In the genomic region with DNA sequence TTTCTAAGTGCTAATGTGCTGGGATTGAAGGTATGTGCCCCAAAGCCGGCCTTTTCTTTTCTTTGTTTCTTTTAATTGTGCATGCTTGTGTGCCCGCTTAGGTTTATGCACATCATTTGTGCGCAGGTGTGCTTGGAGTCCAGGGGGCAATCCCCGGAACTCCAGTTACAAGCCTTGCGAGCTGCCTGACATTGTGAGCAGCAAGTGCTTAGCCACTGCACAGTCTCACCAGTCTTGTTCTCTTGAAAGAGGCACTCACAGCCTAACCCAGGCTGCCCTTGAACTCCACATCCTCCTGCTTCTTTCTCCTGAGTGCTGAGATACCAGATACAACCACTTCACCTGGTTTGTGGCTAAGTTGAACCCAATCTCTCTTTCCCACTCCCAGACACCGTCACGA, we compare ENCODE assay signal across 28 mouse cellular contexts. TPM values are rescaled to one million over a fixed set of nuclear protein-coding genes. Genes with fewer than 3 reads are reported as not detected.
DNase-seq lines count a peak whose midpoint lies in the region; ATAC-seq and TF ChIP-seq lines count a peak whose summit lies in the region.
"Had no signal": no experiment of that assay in that cellular context is flagged by ENCODE, and none has a peak within 500 bp of the region (broad histone marks: within the 10 kb centered on the region; RNA-seq: fewer than 3 reads in every experiment).

No protein-coding gene starts in this region.

- 75% methylated on average over 7 of the region's 7 CpGs for WGBS in liver, embryonic 16.5 days (ENCODE audit: insufficient replicate concordance)
- 79% methylated on average over 7 of the region's 7 CpGs for whole genome bisulfite sequencing in liver, embryonic 11.5 days

- H3K4me3 ChIP-seq in liver, embryonic 16.5 days (ENCODE audit: low read depth, low read length), result no peak overlapping the region
- no peak overlapping the region for H3K4me3 ChIP-seq in liver, embryonic 11.5 days (ENCODE audit: low read depth, low read length)
- 0 out of 2 replicates have a peak overlapping the region, but pooled peaks have one; percentile 10 for H3K4me3 ChIP-seq in E14TG2a.4 (replicated peaks; ENCODE audit: low read length)
- H3K4me3 ChIP-seq: embryonic facial prominence, embryonic 10.5 days; forebrain, embryonic 15.5 days; hindbrain, embryonic 10.5 days; intestine, embryonic 15.5 days; limb, embryonic 15.5 days; midbrain, embryonic 15.5 days; neural tube, embryonic 13.5 days had no signal

- TF ChIP-seq CTCF in E14TG2a.4 (conservative IDR thresholded peaks at IDR 0.05; ENCODE audit: low read length), result no peak

- no peaks in the 10 kb centered on the region for H3K27me3 ChIP-seq in liver, embryonic 16.5 days (ENCODE audit: control insufficient read depth, insufficient read depth, low read depth, low read length)
- H3K27me3 ChIP-seq in liver, embryonic 11.5 days (replicated peaks; ENCODE audit: control insufficient read depth, insufficient read depth, low read length), result no peaks in the 10 kb centered on the region
- no peaks in the 10 kb centered on the region for H3K27me3 ChIP-seq in E14TG2a.4 (ENCODE audit: insufficient read depth, low read length)
- H3K27me3 ChIP-seq: forebrain, embryonic 15.5 days; intestine, embryonic 15.5 days; limb, embryonic 15.5 days had no signal

- H3K9ac ChIP-seq in liver, embryonic 16.5 days (ENCODE audit: low read depth, low read length), result no peak overlapping the region
- H3K9ac ChIP-seq in liver, embryonic 11.5 days (ENCODE audit: low read depth, low read length), result no peak overlapping the region
- H3K9ac ChIP-seq: forebrain, embryonic 15.5 days; intestine, embryonic 15.5 days; limb, embryonic 15.5 days; midbrain, embryonic 15.5 days; neural tube, embryonic 13.5 days had no signal

- no peak overlapping the region for H3K4me2 ChIP-seq in liver, embryonic 16.5 days (ENCODE audit: low read depth, low read length)
- H3K4me2 ChIP-seq in liver, embryonic 11.5 days, result no peak overlapping the region
- H3K4me2 ChIP-seq: forebrain, embryonic 15.5 days; intestine, embryonic 15.5 days; limb, embryonic 15.5 days; midbrain, embryonic 15.5 days; neural tube, embryonic 13.5 days had no signal

- peaks cover 32% of the 10 kb centered on the region for H3K4me1 ChIP-seq in liver, embryonic 16.5 days (ENCODE audit: control insufficient read depth, low read depth, low read length)
- H3K4me1 ChIP-seq in liver, embryonic 11.5 days (replicated peaks; ENCODE audit: control insufficient read depth, insufficient read depth, low read length), result peaks cover 18% of the 10 kb centered on the region
- peaks cover 74% of the 10 kb centered on the region for H3K4me1 ChIP-seq in E14TG2a.4 (replicated peaks; ENCODE audit: low read depth, low read length)
- H3K4me1 ChIP-seq: embryonic facial prominence, embryonic 10.5 days; forebrain, embryonic 15.5 days; hindbrain, embryonic 10.5 days; limb, embryonic 15.5 days; midbrain, embryonic 15.5 days; neural tube, embryonic 13.5 days had no signal

- no peak for ATAC-seq in liver, embryonic 16.5 days (ENCODE audit: low read depth)
- ATAC-seq in liver, embryonic 11.5 days (replicated peaks; ENCODE audit: low FRiP score), result no peak
- ATAC-seq: forebrain, embryonic 15.5 days; hindbrain, embryonic 16.5 days; midbrain, embryonic 15.5 days had no signal

- no peaks in the 10 kb centered on the region for H3K36me3 ChIP-seq in liver, embryonic 16.5 days (ENCODE audit: control insufficient read depth, insufficient read depth)
- H3K36me3 ChIP-seq in liver, embryonic 11.5 days (ENCODE audit: control insufficient read depth, insufficient read depth, low read length), result no peaks in the 10 kb centered on the region
- no peaks in the 10 kb centered on the region for H3K36me3 ChIP-seq in E14TG2a.4 (ENCODE audit: insufficient read depth, low read length)
- H3K36me3 ChIP-seq: embryonic facial prominence, embryonic 10.5 days; forebrain, embryonic 15.5 days; hindbrain, embryonic 10.5 days; intestine, embryonic 15.5 days; limb, embryonic 15.5 days; midbrain, embryonic 15.5 days; neural tube, embryonic 13.5 days had no signal

- H3K9me3 ChIP-seq in liver, embryonic 16.5 days (replicated peaks; ENCODE audit: control insufficient read depth, low read length), result no peaks in the 10 kb centered on the region
- H3K9me3 ChIP-seq in liver, embryonic 11.5 days (ENCODE audit: control insufficient read depth, low read length), result no peaks in the 10 kb centered on the region
- no peaks in the 10 kb centered on the region for H3K9me3 ChIP-seq in E14TG2a.4 (ENCODE audit: low read length)
- H3K9me3 ChIP-seq: embryonic facial prominence, embryonic 10.5 days; forebrain, embryonic 15.5 days; hindbrain, embryonic 10.5 days; intestine, embryonic 15.5 days; limb, embryonic 15.5 days; midbrain, embryonic 15.5 days; neural tube, embryonic 13.5 days had no signal

- DNase-seq in liver, embryonic 11.5 days (ENCODE audit: low spot score), result no peak
- DNase-seq in ES-CJ7 (ENCODE audit: low read depth, low spot score), result peak; percentile 44
- peak; percentile 57 for DNase-seq in lung, postnatal 36 days
- DNase-seq in adrenal gland, postnatal 4 days (ENCODE audit: low spot score in 2 of 2), result no peak
- no peak for DNase-seq in c-Kit-positive CD71-positive TER-119-positive erythroid progenitor cells, embryonic 14.5 days (ENCODE audit: low spot score)
- DNase-seq: adrenal gland, postnatal 25 days; cerebellum, adult 11 months; cerebellum, adult 9-11 months; gastrocnemius, postnatal 10 days; left cerebral cortex, postnatal 4 days; retina, postnatal 1 day; right cerebral cortex, postnatal 25 days; thymus, postnatal 14 days had no signal

- H3K27ac ChIP-seq in liver, embryonic 16.5 days (ENCODE audit: low read length), result 0 out of 2 replicates have a peak overlapping the region, but pooled peaks have one; percentile 6
- no peak overlapping the region for H3K27ac ChIP-seq in liver, embryonic 11.5 days (ENCODE audit: low read depth, low read length)
- H3K27ac ChIP-seq: embryonic facial prominence, embryonic 10.5 days; forebrain, embryonic 15.5 days; hindbrain, embryonic 10.5 days; limb, embryonic 15.5 days; macrophage; midbrain, embryonic 15.5 days; neural tube, embryonic 13.5 days had no signal

RNA-seq across cellular contexts. Expression of a gene that starts 12.5 kb away (rescaled TPM):
- polyA plus RNA-seq in liver, embryonic 16.5 days (2015; fragmentation: Nextera tagmentation; extraction: Ambion mirVana), result 2.6 and 4.7 TPM in 2 replicates
- 2.0 and 2.2 TPM in 2 replicates for polyA plus RNA-seq in liver, embryonic 11.5 days (2014; fragmentation: Nextera tagmentation; extraction: Ambion mirVana)
- 1 to 10 TPM; 8.6 to 9.4 TPM for total RNA-seq in adrenal gland, postnatal 4 days (2021)
- total RNA-seq: gastrocnemius, postnatal 10 days; granulocyte monocyte progenitor cell, adult 5-6 weeks had no signal
- polyA plus RNA-seq: macrophage had no signal

RNA-seq across cellular contexts. Expression of a gene that starts 26.8 kb away (rescaled TPM):
- polyA plus RNA-seq in liver, embryonic 16.5 days (2015; fragmentation: Nextera tagmentation; extraction: Ambion mirVana), result 0.28 and 0.71 TPM in 2 replicates
- 3.1 and 3.7 TPM in 2 replicates for polyA plus RNA-seq in liver, embryonic 11.5 days (2014; fragmentation: Nextera tagmentation; extraction: Ambion mirVana)
- total RNA-seq in adrenal gland, postnatal 4 days (2021), result 1 to 10 TPM in 1 of 2 experiments, under 1 TPM in 1; 0.23 to 7.8 TPM
- total RNA-seq: adrenal gland, postnatal 25 days; gastrocnemius, postnatal 10 days; granulocyte monocyte progenitor cell, adult 5-6 weeks; layer of hippocampus, postnatal 10 days; left cerebral cortex, adult 8-10 months had no signal
- polyA plus RNA-seq: forebrain, embryonic 15.5 days; heart, postnatal 0 days; hindbrain, embryonic 16.5 days; macrophage; midbrain, embryonic 15.5 days had no signal

RNA-seq across cellular contexts. Expression of a gene that starts 35.4 kb away (rescaled TPM):
- polyA plus RNA-seq in liver, embryonic 16.5 days (2015; fragmentation: Nextera tagmentation; extraction: Ambion mirVana), result 26.2 and 26.6 TPM in 2 replicates
- 64.9 and 71.1 TPM in 2 replicates for polyA plus RNA-seq in liver, embryonic 11.5 days (2014; fragmentation: Nextera tagmentation; extraction: Ambion mirVana)
- total RNA-seq in adrenal gland, postnatal 4 days (2021), result 10 to 100 TPM; 54.9 to 55.5 TPM

RNA-seq across cellular contexts. Expression of a gene that starts 41.4 kb away (rescaled TPM):
- polyA plus RNA-seq in liver, embryonic 16.5 days (2015; fragmentation: Nextera tagmentation; extraction: Ambion mirVana), result 20.8 and 25.3 TPM in 2 replicates
- polyA plus RNA-seq in liver, embryonic 11.5 days (2014; fragmentation: Nextera tagmentation; extraction: Ambion mirVana), result 9.1 and 11.4 TPM in 2 replicates
- total RNA-seq in adrenal gland, postnatal 4 days (2021), result 10 to 100 TPM; 33.0 to 36.3 TPM

RNA-seq across cellular contexts. Expression of a gene that starts 49.8 kb away (rescaled TPM):
- polyA plus RNA-seq in liver, embryonic 16.5 days (2015; fragmentation: Nextera tagmentation; extraction: Ambion mirVana), result 0.71 and 1.1 TPM in 2 replicates
- polyA plus RNA-seq in liver, embryonic 11.5 days (2014; fragmentation: Nextera tagmentation; extraction: Ambion mirVana), result 6.2 and 6.4 TPM in 2 replicates
- 10 to 100 TPM; 17.5 to 20.3 TPM for total RNA-seq in adrenal gland, postnatal 4 days (2021)

Comparison
In these comparisons a context has a peak if more than half of its experiments do, and no peak if none do; other contexts are left out.
1. DNase-seq: peak in ES-CJ7 (single experiment) and lung, postnatal 36 days (single experiment); none in liver, embryonic 11.5 days (single experiment), adrenal gland, postnatal 4 days (0 of 2) and c-Kit-positive CD71-positive TER-119-positive erythroid progenitor cells, embryonic 14.5 days (single experiment).